Mouse (Mus musculus) E14TG2a.4 (cell line): ENCODE data around the gene Dync1li2.

ENCODE experiments used
- H3K27me3 ChIP-seq: 2 replicates; pipeline ENCODE4 v1.6.1; 2014; ENCODE audit warnings: low read length, control low read depth; ENCODE audit not compliant: insufficient read depth
- H3K36me3 ChIP-seq: 2 replicates; pipeline ENCODE4 v1.6.1; 2014; ENCODE audit warnings: low read length, control low read depth; ENCODE audit not compliant: insufficient read depth
- H3K4me1 ChIP-seq: replicated peaks from 2 replicates; pipeline ENCODE4 v1.6.1; 2014; ENCODE audit warnings: low read depth, low read length, control low read depth
- H3K4me3 ChIP-seq: replicated peaks from 2 replicates; pipeline ENCODE4 v1.5.1; 2014; ENCODE audit warnings: mild to moderate bottlenecking, low read length
- H3K9me3 ChIP-seq: 2 replicates; pipeline ENCODE4 v1.6.1; 2014; ENCODE audit warnings: low read length, control low read depth
- CTCF ChIP-seq: conservative IDR thresholded peaks from 2 replicates; pipeline ENCODE4 v1.5.1; 2014; ENCODE audit warnings: low read length
- NANOG ChIP-seq: IDR thresholded peaks from 2 replicates; pipeline ENCODE4 v1.6.1; 2014; ENCODE audit warnings: borderline replicate concordance, low read length, mixed read lengths
- POU5F1 ChIP-seq: IDR thresholded peaks from 2 replicates; pipeline ENCODE4 v1.6.1; 2014; ENCODE audit warnings: low read length, borderline replicate concordance

Dync1li2 gene

DNA sequence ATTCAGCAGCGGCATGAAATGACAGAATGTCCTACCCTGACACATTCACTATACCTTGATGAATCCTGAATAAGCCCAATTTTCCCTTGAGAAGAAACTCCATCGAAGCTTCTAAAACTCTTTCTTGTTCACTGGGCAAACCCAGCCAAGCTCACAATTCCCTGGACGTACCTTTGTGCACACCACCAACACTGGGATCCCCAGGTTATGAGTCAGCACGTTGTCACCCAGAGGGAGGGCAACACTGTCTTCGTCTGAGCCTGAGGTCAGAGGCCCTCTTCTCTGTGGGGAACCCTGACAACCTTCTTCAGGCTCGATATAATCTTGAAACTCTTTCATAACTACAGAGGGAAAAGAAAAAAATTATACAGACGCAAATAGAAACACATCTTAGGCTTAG lies 12.6 kb downstream of the Dync1li2 start:
- Histone ChIP-seq H3K4me3 (no peak overlapping the region), H3K4me1 (peaks cover 62% of the 10 kb centered on the region), H3K36me3 (peaks cover 83% of the 10 kb centered on the region), H3K9me3 (no peaks in the 10 kb centered on the region), H3K27me3 (no peaks in the 10 kb centered on the region)
- no peak for TF ChIP-seq POU5F1
- no peak for TF ChIP-seq NANOG
- TF ChIP-seq CTCF: no peak

DNA sequence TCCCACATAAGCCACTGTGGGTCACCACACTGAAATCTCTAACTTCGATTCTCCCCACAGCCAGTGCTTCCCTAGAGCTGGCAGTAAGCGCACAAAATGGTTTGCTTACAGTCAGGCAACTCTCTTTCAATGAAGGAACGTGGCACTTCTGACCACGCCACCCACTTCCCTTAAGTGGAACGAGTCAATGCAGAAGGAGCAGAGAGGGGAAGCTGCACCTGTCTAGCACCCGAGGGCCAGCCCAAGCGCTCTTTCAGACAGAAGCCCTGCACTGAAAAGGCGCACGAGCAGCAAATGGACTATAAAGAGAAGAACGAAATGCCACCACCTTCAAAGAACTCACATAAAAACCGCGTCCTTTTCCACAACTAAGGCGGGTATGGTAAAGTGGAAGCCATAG lies 15.1 kb downstream of the Dync1li2 start:
- TF ChIP-seq POU5F1 (no peak), CTCF (no peak), NANOG (no peak)
- H3K4me3 ChIP-seq: no peak overlapping the region
- no peaks in the 10 kb centered on the region for H3K27me3 ChIP-seq
- peaks cover 98% of the 10 kb centered on the region for H3K36me3 ChIP-seq
- H3K4me1 ChIP-seq: peaks cover 41% of the 10 kb centered on the region
- no peaks in the 10 kb centered on the region for H3K9me3 ChIP-seq

DNA sequence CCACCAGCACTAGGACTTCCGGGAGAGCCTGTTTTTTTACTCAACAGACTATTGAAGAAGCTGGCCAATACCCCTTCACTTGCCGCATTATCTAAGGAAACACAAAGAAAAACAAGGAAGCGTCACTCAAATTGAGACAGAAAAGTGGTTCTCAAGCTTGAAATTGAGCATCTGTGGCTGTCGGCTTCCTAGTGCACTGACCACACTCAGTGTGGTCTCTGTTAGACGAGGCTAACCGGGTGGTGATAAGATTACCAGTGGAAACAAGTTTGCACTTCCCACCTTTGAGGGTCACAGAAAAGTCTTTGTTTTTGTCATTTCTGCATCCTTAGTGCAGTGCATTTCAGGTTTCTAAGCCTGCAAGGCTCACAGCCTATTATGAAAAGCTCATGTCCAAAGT lies 20.5 kb downstream of the Dync1li2 start:
- no peak for TF ChIP-seq NANOG
- H3K4me3 ChIP-seq: no peak overlapping the region

DNA sequence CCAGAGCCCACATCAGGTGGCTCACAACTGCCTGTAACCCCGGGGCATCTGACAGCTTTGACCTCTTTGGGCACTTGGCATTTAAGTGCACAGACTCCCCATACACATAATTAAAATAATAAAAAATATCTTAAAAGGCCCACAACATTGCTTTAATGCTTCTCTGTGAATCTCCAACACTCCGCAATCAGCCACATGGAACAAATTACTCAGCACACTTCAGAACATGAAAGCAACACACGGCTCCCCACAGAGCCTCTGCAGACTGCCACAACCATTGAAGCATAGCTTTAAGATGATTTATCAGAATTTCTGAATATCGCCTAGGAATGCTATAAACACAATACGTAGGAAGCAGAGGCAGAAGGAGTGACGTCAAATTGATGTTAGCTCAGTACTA lies 26.8 kb downstream of the Dync1li2 start:
- Histone ChIP-seq H3K27me3 (no peaks in the 10 kb centered on the region), H3K4me3 (no peak overlapping the region), H3K9me3 (no peaks in the 10 kb centered on the region), H3K36me3 (peaks cover 40% of the 10 kb centered on the region), H3K4me1 (peaks cover 33% of the 10 kb centered on the region)
- TF ChIP-seq CTCF (no peak), POU5F1 (no peak), NANOG (no peak)

More for the DNA sequence above, 20.5 kb downstream of the Dync1li2 start:
- no peaks in the 10 kb centered on the region for H3K27me3 ChIP-seq
- H3K4me1 ChIP-seq: peaks cover 20% of the 10 kb centered on the region
- H3K36me3 ChIP-seq: peaks cover 95% of the 10 kb centered on the region
- no peaks in the 10 kb centered on the region for H3K9me3 ChIP-seq

DNA sequence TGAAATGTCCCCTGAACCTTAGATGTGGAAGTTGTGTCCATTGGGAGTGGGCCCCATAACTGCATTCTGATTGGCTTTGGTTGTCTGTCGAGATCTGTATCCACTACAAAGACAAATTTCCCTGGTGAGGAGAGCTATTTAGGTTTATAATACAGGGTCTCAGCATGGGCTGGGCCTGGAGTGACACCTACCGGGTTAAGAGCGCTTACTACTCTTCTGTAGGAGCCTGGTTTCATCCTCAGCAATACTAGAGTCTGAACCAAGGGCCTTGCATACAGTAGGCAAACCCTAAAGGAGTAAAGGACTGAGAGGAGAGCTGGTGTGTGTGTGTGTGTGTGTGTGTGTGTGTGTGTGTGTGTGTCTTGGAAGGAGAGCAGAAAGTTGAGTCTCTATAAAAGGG lies 28.6 kb downstream of the Dync1li2 start:
- Histone ChIP-seq H3K27me3 (0 out of 2 replicates have a peak, but pooled peaks cover 5% of the 10 kb centered on the region), H3K4me1 (peaks cover 48% of the 10 kb centered on the region), H3K9me3 (no peaks in the 10 kb centered on the region), H3K36me3 (peaks cover 22% of the 10 kb centered on the region), H3K4me3 (no peak overlapping the region)
- TF ChIP-seq NANOG: no peak
- TF ChIP-seq POU5F1: no peak
- no peak for TF ChIP-seq CTCF

DNA sequence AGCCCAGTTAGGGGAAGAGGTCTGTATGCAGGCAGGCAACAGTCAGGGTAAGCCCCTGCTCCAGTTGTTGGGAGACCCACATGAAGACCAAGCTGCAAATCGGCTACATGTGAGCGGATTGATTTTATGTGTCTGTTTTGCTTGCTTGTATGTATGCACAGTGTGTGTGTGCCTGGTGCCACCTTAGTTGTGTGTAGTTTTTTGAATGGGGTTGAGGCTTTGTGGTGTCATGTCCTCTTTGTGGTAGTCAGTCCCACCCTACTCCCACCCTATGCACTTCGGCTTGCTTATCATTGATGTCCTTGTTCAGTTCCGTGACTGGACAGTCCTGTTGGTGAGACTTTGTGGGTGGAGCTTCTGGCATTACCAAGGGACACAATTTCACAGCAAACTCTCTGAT lies 29.1 kb downstream of the Dync1li2 start:
- no peak for TF ChIP-seq CTCF
- Histone ChIP-seq H3K4me3 (no peak overlapping the region), H3K9me3 (no peaks in the 10 kb centered on the region), H3K4me1 (peaks cover 52% of the 10 kb centered on the region), H3K27me3 (0 out of 2 replicates have a peak, but pooled peaks cover 5% of the 10 kb centered on the region), H3K36me3 (peaks cover 18% of the 10 kb centered on the region)

DNA sequence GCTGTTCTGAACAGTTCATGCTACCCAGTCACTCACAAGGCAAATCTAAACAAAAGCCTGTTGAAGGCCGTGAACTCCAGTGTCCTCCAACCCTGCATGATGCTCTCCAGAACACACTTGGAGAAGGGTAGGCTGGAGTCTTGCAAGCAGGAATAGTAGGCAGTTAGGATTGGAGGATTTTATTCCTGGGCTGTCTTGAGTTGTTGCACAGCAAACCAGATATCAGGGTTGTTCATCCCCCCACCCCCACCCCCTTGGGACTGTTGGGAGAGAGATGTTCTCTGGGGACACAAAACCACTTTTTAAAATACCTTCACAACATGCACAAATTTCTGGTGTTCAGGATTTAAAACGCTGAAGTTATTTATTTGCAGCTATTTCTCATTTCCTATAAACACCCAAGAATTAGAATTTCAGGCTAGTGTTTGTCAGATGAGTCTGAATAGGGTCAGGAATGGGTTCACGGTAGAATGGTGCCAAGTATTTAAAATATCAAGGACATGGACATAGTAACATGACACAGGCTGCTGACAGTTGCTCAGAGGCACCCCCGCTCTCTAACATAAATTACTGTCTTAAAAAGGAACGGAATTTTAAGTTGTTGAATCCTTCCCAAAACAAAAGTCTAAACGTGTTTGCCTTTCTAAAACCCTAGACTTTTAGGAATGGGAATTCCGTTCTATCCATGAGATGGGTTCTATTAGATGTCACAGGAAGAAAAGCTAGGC lies 29.9 kb downstream of the Dync1li2 start:
- Histone ChIP-seq H3K27me3 (0 out of 2 replicates have a peak, but pooled peaks cover 5% of the 10 kb centered on the region), H3K4me3 (no peak overlapping the region), H3K9me3 (no peaks in the 10 kb centered on the region), H3K36me3 (peaks cover 12% of the 10 kb centered on the region), H3K4me1 (peaks cover 59% of the 10 kb centered on the region)
- TF ChIP-seq NANOG (no peak), CTCF (no peak), POU5F1 (no peak)

DNA sequence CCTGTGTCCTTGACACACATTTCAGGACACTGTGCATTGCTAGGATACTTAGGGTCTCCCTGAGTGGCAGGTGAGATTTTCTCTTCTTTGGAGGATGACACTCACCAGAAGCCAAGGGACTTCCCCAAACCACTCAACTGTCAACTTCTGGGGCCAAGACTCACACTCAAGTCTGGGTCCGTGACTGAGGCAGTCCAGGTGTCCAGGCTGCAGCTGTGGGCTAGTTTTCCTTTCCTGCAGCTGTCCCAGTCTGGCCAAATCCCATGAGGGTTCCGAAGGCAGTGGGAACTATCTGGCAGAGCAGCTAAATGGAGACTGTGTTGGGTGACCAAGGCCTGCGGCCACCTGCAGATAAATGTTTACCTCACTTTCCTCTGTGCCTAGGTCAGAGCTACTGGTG lies 30.9 kb downstream of the Dync1li2 start:
- Histone ChIP-seq H3K36me3 (peaks cover 3% of the 10 kb centered on the region; the same call in 1 of the 2 replicates), H3K27me3 (0 out of 2 replicates have a peak, but pooled peaks cover 5% of the 10 kb centered on the region), H3K9me3 (no peaks in the 10 kb centered on the region), H3K4me3 (no peak overlapping the region), H3K4me1 (peaks cover 58% of the 10 kb centered on the region)
- TF ChIP-seq NANOG: no peak
- no peak for TF ChIP-seq CTCF

DNA sequence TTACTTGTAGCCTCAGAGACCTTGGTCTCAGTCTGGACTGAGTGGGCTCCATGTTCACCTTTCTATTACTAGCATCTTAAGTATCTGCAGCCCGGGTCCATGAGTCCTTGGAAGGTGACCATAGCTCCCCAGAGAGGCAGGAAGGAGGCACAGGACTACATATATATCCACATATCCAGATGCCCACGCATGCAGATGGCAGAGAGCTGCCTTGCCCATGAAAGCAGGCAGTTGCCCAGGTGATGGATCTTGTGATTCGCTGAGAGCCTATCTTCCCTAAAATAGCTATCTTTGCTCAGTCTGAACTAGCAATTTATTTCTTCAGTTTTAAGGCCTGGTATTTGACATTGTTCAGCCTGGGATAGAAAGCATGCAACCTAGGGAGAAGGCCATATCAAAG lies 31.4 kb downstream of the Dync1li2 start:
- Histone ChIP-seq H3K36me3 (0 out of 2 replicates have a peak, but pooled peaks cover 3% of the 10 kb centered on the region), H3K9me3 (no peaks in the 10 kb centered on the region), H3K27me3 (0 out of 2 replicates have a peak, but pooled peaks cover 5% of the 10 kb centered on the region), H3K4me3 (peak overlapping the region; percentile 24; the same call in 1 of the 2 replicates), H3K4me1 (peaks cover 63% of the 10 kb centered on the region)
- TF ChIP-seq NANOG (no peak), POU5F1 (no peak), CTCF (no peak)
